Mouse (Mus musculus): ENCODE data around the gene Cntrl. TPM values are rescaled to one million over a fixed set of nuclear protein-coding genes. Genes with fewer than 3 reads are reported as not detected.

The Cntrl gene
- polyA plus RNA-seq, 1 experiment from 2014 or later = 8.0 TPM

- DNase-seq (ENCODE audit: low spot score) (no peak), ATAC-seq (ENCODE audit: low FRiP score, low TSS enrichment) (no peak)
- Histone ChIP-seq H3K9ac (ENCODE audit: low read length) (no peak overlapping the region), H3K4me1 (replicated peaks; ENCODE audit: control insufficient read depth, insufficient read depth) (no peaks in the 10 kb centered on the region), H3K4me2 (replicated peaks; ENCODE audit: low read depth) (no peak overlapping the region), H3K9me3 (ENCODE audit: control insufficient read depth, low read length) (no peaks in the 10 kb centered on the region), H3K27ac (replicated peaks) (no peak overlapping the region), H3K36me3 (ENCODE audit: control insufficient read depth, insufficient read depth, low read length) (no peaks in the 10 kb centered on the region), H3K4me3 (ENCODE audit: low read depth, low read length) (no peak overlapping the region), H3K27me3 (ENCODE audit: control insufficient read depth, insufficient read depth, low read length) (no peaks in the 10 kb centered on the region)
- WGBS = 86% methylated on average over 3 of the region's 3 CpGs
- TF ChIP-seq EP300 (optimal IDR thresholded peaks at IDR 0.05) (no peak), CTCF (IDR thresholded peaks at IDR 0.05; ENCODE audit: low read depth) (no peak)
Observed at GRCm38 (mm10) chr2:35218736-35219135, 109.4 kb downstream of the Cntrl start.

DNA sequence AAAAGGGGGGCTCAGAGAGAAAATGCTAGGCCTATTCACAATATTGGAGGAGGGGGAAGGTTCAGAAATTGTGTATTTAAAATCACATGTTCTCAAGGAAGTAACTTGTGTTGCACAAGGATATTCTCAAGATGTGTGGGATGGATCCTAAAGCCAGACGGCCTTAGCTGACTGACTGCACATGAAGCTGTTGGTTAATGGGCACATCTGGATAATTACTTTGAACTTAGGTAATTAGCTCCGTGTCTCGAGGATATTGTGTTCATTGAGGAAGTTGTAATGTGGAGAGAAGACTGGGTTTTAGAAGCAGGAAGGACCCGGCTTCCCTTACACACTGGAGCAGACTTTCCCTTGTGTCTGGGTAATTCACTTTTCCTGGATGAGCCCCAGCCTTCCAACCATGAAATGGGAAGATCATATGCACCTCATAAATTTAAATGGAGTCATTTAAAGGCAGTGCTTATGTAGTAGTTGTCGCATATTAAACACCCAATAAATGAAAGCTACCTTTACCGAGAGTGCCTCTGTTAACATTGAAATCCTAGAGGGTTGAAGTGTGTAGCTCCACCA lies 113.6 kb downstream of the Cntrl start:
- H3K36me3 ChIP-seq (ENCODE audit: control insufficient read depth, insufficient read depth, low read length) = no peaks in the 10 kb centered on the region
- ATAC-seq (ENCODE audit: low FRiP score, low TSS enrichment) = no peak
- no peaks in the 10 kb centered on the region for H3K9me3 ChIP-seq (ENCODE audit: control insufficient read depth, low read length)
- no peak overlapping the region for H3K9ac ChIP-seq (ENCODE audit: low read length)
- 67% methylated on average over 6 of the region's 6 CpGs for WGBS
- H3K27me3 ChIP-seq (ENCODE audit: control insufficient read depth, insufficient read depth, low read length) = no peaks in the 10 kb centered on the region
- no peak overlapping the region for H3K4me3 ChIP-seq (ENCODE audit: low read depth, low read length)
- no peak overlapping the region for H3K4me2 ChIP-seq (replicated peaks; ENCODE audit: low read depth)
- no peak for DNase-seq (ENCODE audit: low spot score)
- no peak overlapping the region for H3K27ac ChIP-seq (replicated peaks)
- TF ChIP-seq CTCF (IDR thresholded peaks at IDR 0.05; ENCODE audit: low read depth) (no peak), EP300 (optimal IDR thresholded peaks at IDR 0.05) (no peak)
- no peaks in the 10 kb centered on the region for H3K4me1 ChIP-seq (replicated peaks; ENCODE audit: control insufficient read depth, insufficient read depth)

- Histone ChIP-seq H3K4me3 (ENCODE audit: low read depth, low read length) (no peak overlapping the region), H3K27ac (replicated peaks) (no peak overlapping the region), H3K9me3 (ENCODE audit: control insufficient read depth, low read length) (no peaks in the 10 kb centered on the region), H3K4me1 (replicated peaks; ENCODE audit: control insufficient read depth, insufficient read depth) (no peaks in the 10 kb centered on the region), H3K27me3 (ENCODE audit: control insufficient read depth, insufficient read depth, low read length) (no peaks in the 10 kb centered on the region), H3K36me3 (ENCODE audit: control insufficient read depth, insufficient read depth, low read length) (no peaks in the 10 kb centered on the region), H3K4me2 (replicated peaks; ENCODE audit: low read depth) (no peak overlapping the region), H3K9ac (ENCODE audit: low read length) (no peak overlapping the region)
- TF ChIP-seq EP300 (optimal IDR thresholded peaks at IDR 0.05) (no peak), CTCF (IDR thresholded peaks at IDR 0.05; ENCODE audit: low read depth) (no peak)
- no peak for DNase-seq (ENCODE audit: low spot score)
- ATAC-seq (ENCODE audit: low FRiP score, low TSS enrichment) = no peak
- 90% methylated on average over 15 of the region's 15 CpGs for WGBS
Observed at GRCm38 (mm10) chr2:35224285-35224684, 115.0 kb downstream of the Cntrl start.

DNA sequence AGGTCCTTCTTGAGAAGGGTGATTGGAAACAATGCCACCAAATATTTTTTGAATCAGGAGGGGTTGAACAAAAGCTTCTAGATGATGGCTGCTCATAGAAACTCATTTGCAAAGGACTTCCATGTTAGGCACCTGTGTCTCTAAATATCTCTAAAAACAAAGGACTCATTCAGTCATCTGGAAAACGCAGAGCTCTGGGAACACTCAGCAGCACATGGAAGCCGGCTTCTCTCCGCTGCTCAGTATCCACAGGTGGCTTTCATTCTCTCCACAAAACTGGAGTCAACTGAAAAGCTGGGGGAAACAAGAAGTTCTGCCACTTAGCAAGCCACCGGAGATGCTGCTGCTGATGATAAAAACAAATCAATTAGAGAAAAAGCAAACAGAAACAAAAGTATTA lies 118.9 kb downstream of the Cntrl start:
- Histone ChIP-seq H3K36me3 (ENCODE audit: control insufficient read depth, insufficient read depth, low read length) (no peaks in the 10 kb centered on the region), H3K9ac (ENCODE audit: low read length) (no peak overlapping the region), H3K27ac (replicated peaks) (no peak overlapping the region), H3K4me1 (replicated peaks; ENCODE audit: control insufficient read depth, insufficient read depth) (0 out of 2 replicates have a peak, but pooled peaks cover 4% of the 10 kb centered on the region), H3K4me2 (replicated peaks; ENCODE audit: low read depth) (no peak overlapping the region), H3K27me3 (ENCODE audit: control insufficient read depth, insufficient read depth, low read length) (no peaks in the 10 kb centered on the region), H3K9me3 (ENCODE audit: control insufficient read depth, low read length) (no peaks in the 10 kb centered on the region), H3K4me3 (ENCODE audit: low read depth, low read length) (no peak overlapping the region)
- ATAC-seq (ENCODE audit: low FRiP score, low TSS enrichment) = no peak
- TF ChIP-seq CTCF (IDR thresholded peaks at IDR 0.05; ENCODE audit: low read depth) = no peak
- TF ChIP-seq EP300 (optimal IDR thresholded peaks at IDR 0.05) = no peak
- DNase-seq (ENCODE audit: low spot score) = no peak
- WGBS = 63% methylated on average over 4 of the region's 4 CpGs

Other genes starting within 250 kb of the Cntrl start
- gene Cutal, start 235.1 kb upstream of the Cntrl start, polyA plus RNA-seq (2015; fragmentation: Nextera tagmentation; extraction: Ambion mirVana) = 0.55 and 0.81 TPM in 2 replicates
- 55.5 and 55.9 TPM in 2 replicates for gene Psmd5, start 234.5 kb upstream of the Cntrl start, polyA plus RNA-seq (2015; fragmentation: Nextera tagmentation; extraction: Ambion mirVana)
- 3.5 and 3.7 TPM in 2 replicates for gene Phf19, start 195.5 kb upstream of the Cntrl start, polyA plus RNA-seq (2015; fragmentation: Nextera tagmentation; extraction: Ambion mirVana)
- 1.7 and 2.2 TPM in 2 replicates for gene Traf1, start 147.7 kb upstream of the Cntrl start, polyA plus RNA-seq (2015; fragmentation: Nextera tagmentation; extraction: Ambion mirVana)
- gene Hc, start 48.1 kb upstream of the Cntrl start, polyA plus RNA-seq (2015; fragmentation: Nextera tagmentation; extraction: Ambion mirVana) = 0.19 and 0.21 TPM in 2 replicates
- gene AI182371, start 7.9 kb upstream of the Cntrl start, polyA plus RNA-seq (2015; fragmentation: Nextera tagmentation; extraction: Ambion mirVana) = 0.15 and 0.25 TPM in 2 replicates
- 325 and 350 TPM in 2 replicates for gene Rab14, start 91.6 kb downstream of the Cntrl start, polyA plus RNA-seq (2015; fragmentation: Nextera tagmentation; extraction: Ambion mirVana)
- gene Gsn, start 146.9 kb downstream of the Cntrl start, polyA plus RNA-seq (2015; fragmentation: Nextera tagmentation; extraction: Ambion mirVana) = 398 and 433 TPM in 2 replicates
- 53.5 and 56.9 TPM in 2 replicates for gene Stom, start 227.5 kb downstream of the Cntrl start, polyA plus RNA-seq (2015; fragmentation: Nextera tagmentation; extraction: Ambion mirVana)

All from stomach, postnatal 0 days (tissue).